Mouse (Mus musculus): Measurements from ENCODE around the gene Rragc. TPM values are rescaled to one million over a fixed set of nuclear protein-coding genes. Genes with fewer than 3 reads are reported as not detected.
A peak's percentile ranks its signal among the peaks of the same experiment; 100 is the strongest.
"Not testable (repeated sequence)": the region's sequence is repeated elsewhere in the genome, so short reads cannot be mapped to it uniquely, and the experiment has no call there.

The Rragc gene
- polyA plus RNA-seq, 1 experiment from 2014 or later = 39.1 TPM

DNA sequence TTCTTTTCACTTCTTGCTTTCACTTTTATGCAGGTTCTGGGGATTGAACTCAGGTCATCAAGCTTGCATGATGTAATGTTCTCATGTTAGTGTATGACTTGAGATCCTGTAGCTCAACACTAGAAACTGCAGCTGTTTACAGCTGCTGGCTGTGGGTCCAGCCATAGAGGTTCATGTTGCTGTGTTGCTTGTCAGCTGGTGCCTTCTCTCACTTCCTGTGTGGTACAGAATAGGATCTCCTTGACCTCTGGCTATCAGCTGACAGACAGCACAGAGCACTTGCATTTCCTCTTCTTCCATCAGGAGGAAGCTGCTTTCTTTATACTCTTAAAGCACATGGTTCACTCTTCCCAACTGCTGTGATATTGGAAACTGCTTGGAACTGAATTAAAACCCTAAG lies 10.7 kb downstream of the Rragc start:
- no peak overlapping the region for H3K27ac ChIP-seq (replicated peaks)
- no peak overlapping the region for H3K4me3 ChIP-seq
- no peaks in the 10 kb centered on the region for H3K4me1 ChIP-seq
- H3K27me3 ChIP-seq (ENCODE audit: low read depth, poor library complexity, severe bottlenecking) = no peaks in the 10 kb centered on the region
- peaks cover 100% of the 10 kb centered on the region for H3K36me3 ChIP-seq
- H3K9me3 ChIP-seq (replicated peaks) = no peaks in the 10 kb centered on the region
- DNase-seq (ENCODE audit: low spot score) = no peak

DNA sequence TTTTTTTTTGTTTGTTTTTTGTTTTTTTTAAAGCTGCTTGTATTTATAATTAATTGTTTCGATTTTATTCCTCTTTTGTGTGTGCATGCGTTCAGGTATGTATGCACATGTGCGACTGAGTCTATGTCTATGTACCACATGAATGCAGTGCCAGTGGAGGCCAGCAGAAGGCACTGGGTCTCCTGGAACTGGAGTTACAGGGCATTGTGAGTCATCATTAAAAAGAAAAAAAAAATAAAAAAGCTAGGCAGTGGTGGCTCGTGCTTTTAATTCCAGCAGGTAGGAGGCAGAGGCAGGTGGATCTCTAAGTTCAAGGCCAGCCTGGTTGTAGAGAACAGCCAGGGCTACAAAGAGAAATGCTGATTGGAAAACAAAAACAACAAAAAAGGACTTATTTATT lies 12.7 kb downstream of the Rragc start:
- Histone ChIP-seq H3K27me3 (ENCODE audit: low read depth, poor library complexity, severe bottlenecking) (no peaks in the 10 kb centered on the region), H3K4me3 (no peak overlapping the region), H3K4me1 (no peaks in the 10 kb centered on the region), H3K36me3 (peaks cover 98% of the 10 kb centered on the region), H3K9me3 (replicated peaks) (no peaks in the 10 kb centered on the region), H3K27ac (replicated peaks) (no peak overlapping the region)
- WGBS = 95% methylated on average over 4 of the region's 4 CpGs
- DNase-seq (ENCODE audit: low spot score) = no peak

DNA sequence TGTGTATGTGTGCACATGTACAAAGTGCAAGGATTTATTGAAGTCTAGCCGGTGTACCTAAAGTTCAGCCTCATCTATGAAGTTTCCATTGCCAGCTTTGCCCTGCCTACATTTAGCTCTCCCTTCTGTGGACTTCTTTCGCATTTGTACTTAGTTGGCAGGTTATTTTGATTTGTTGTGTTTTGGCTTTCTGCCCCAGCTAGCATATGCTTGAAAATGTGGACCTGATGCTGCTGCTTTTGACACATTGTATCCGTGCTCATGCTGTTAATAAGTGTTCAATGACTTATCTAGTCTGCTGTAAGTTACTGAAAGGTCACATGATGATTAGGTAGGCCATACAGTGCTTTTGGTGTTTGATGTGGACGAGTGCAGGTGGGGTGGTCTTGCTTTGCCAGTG lies 17.1 kb downstream of the Rragc start:
- Histone ChIP-seq H3K27ac (replicated peaks) (no peak overlapping the region), H3K27me3 (ENCODE audit: low read depth, poor library complexity, severe bottlenecking) (no peaks in the 10 kb centered on the region), H3K36me3 (peaks cover 78% of the 10 kb centered on the region), H3K4me1 (no peaks in the 10 kb centered on the region), H3K9me3 (replicated peaks) (no peaks in the 10 kb centered on the region), H3K4me3 (no peak overlapping the region)
- no peak for DNase-seq (ENCODE audit: low spot score)
- WGBS = 94% methylated on average over 4 of the region's 4 CpGs

DNA sequence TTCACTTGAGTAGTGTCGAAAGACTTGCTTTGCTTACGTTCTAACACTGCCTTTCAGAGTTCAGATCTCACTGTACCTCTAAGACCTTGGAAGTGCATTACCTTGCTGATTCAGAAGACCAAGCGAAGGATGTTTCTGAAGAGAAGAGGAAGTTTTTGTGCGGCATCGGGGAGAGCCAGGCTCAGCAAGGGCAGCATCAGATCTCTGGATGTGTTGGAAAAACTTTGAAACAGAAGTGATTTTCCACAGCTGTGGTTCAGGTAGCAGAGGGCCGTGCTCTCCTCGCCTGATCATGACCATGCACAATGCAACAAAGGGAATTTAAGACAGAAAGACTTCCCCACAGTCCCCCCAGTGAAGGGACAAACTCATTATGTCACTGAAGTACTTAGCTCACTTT lies 18.8 kb downstream of the Rragc start:
- H3K36me3 ChIP-seq = peaks cover 61% of the 10 kb centered on the region
- no peaks in the 10 kb centered on the region for H3K4me1 ChIP-seq
- H3K9me3 ChIP-seq (replicated peaks) = no peaks in the 10 kb centered on the region
- H3K27me3 ChIP-seq (ENCODE audit: low read depth, poor library complexity, severe bottlenecking) = no peaks in the 10 kb centered on the region
- H3K27ac ChIP-seq (replicated peaks) = no peak overlapping the region
- 92% methylated on average over 7 of the region's 7 CpGs for WGBS
- no peak overlapping the region for H3K4me3 ChIP-seq
- DNase-seq (ENCODE audit: low spot score) = no peak

DNA sequence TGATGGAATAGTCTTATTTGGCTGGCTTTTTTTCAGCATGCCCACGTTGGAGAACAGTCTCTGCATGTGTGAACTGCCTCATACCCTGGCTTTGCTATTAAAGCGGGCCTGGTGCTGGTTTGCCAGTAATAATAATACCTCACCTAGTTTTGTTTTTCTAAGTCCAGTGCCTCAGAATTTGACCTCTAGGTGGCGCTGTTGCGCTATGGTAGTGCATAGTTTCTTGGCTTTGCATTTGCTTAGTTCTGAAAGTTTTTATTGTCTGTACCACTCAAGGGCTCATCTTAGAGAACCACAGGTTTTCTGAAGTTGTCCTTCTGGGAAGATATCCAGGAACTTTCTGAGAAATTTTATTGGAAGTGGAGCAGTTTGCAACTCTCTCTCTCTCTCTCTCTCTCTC lies 22.6 kb downstream of the Rragc start:
- Histone ChIP-seq H3K4me1 (no peaks in the 10 kb centered on the region), H3K4me3 (no peak overlapping the region), H3K27ac (replicated peaks) (no peak overlapping the region), H3K27me3 (ENCODE audit: low read depth, poor library complexity, severe bottlenecking) (no peaks in the 10 kb centered on the region), H3K9me3 (replicated peaks) (no peaks in the 10 kb centered on the region), H3K36me3 (peaks cover 25% of the 10 kb centered on the region)
- DNase-seq (ENCODE audit: low spot score) = peak; percentile 79
- WGBS = 11% methylated on average over 4 of the region's 4 CpGs

DNA sequence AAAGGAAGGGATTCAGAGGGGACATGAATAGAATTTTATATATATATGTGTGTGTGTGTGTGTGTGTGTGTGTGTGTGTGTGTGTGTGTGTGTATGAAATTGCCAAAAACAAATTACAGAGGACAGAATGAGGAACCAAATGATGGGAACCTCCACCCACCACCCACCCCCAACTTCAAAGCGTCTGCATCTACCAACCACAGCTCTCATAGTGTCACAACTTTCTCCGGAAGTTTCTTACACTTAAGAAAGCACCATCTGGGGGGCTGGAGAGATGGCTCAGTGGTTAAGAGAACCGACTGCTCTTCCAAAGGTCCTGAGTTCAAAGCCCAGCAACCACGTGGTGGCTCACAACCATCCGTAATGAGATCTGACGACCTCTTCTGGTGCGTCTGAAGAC lies 23.6 kb downstream of the Rragc start:
- not testable (repeated sequence) for H3K27ac ChIP-seq (replicated peaks); H3K4me3 ChIP-seq; H3K9me3 ChIP-seq (replicated peaks); DNase-seq (ENCODE audit: low spot score); H3K27me3 ChIP-seq (ENCODE audit: low read depth, poor library complexity, severe bottlenecking); H3K4me1 ChIP-seq
- H3K36me3 ChIP-seq = peaks cover 15% of the 10 kb centered on the region
- WGBS = 84% methylated on average over 7 of the region's 7 CpGs

DNA sequence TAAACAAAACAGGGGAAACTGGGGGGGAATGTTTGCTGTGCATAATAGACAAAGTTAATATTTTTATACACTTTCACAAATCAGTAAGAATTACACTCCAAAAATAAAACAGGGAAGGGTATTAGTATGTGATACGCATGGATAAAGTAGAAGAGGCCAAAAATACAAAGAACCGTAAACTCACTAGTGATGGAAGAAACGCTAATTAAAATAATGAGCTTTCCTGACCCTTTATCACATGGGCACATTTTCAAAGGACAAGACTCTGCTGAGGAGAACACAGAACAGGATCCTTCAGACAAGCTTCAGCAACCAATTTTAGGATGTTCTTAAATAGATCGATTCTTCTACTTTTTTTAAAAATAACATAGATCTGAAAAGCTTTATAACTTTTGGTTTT lies 29.5 kb downstream of the Rragc start:
- peaks cover 3% of the 10 kb centered on the region for H3K27me3 ChIP-seq (ENCODE audit: low read depth, poor library complexity, severe bottlenecking)
- DNase-seq (ENCODE audit: low spot score) = no peak
- H3K36me3 ChIP-seq = no peaks in the 10 kb centered on the region
- WGBS = 91% methylated on average over 4 of the region's 4 CpGs
- H3K4me3 ChIP-seq = no peak overlapping the region
- no peaks in the 10 kb centered on the region for H3K4me1 ChIP-seq
- H3K9me3 ChIP-seq (replicated peaks) = no peaks in the 10 kb centered on the region
- H3K27ac ChIP-seq (replicated peaks) = no peak overlapping the region

DNA sequence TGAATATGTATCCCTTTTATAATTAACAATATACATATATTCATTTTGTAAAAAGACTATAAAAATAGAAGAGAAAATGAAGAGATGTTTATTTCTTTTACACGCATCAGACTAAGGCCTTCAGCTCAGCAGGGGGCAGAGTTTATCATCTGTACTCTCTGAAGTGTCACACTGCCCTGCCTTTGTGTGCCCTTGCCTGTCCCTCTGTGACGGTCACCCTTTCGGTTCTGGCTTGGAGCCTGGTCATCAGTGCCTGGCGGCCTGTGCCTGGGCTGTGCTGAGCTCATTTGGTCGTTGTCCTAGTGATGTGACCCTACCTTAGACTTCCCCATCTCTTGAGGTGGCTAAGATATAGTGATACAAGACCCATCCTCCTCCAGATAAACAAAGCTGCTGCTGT lies 29.9 kb downstream of the Rragc start:
- WGBS = 68% methylated on average over 5 of the region's 5 CpGs
- H3K4me1 ChIP-seq = 0 out of 2 replicates have a peak, but pooled peaks cover 3% of the 10 kb centered on the region

DNA sequence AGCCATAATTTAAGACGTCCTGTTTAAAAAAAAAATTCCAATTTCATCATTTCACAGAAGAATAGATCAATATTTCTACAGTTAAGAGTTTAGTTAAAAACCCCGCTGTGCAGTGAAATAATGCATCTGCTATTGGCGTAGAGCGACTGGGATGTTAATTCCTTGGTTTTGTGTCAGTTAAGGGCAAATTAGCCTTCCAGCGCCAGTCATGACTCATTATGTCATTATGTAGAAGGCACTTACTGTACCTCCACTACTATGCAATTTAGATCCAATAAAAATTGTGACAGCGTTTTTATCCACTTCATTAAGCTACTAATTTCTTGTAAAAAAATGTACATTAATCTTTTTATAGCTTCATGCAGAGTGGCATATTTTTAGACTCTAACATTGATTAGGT lies 31.7 kb downstream of the Rragc start:
- peaks cover 3% of the 10 kb centered on the region for H3K27me3 ChIP-seq (ENCODE audit: low read depth, poor library complexity, severe bottlenecking)
- H3K4me1 ChIP-seq = 0 out of 2 replicates have a peak, but pooled peaks cover 8% of the 10 kb centered on the region
- DNase-seq (ENCODE audit: low spot score) = no peak
- H3K4me3 ChIP-seq = no peak overlapping the region
- WGBS = 93% methylated on average over 6 of the region's 6 CpGs
- no peaks in the 10 kb centered on the region for H3K36me3 ChIP-seq
- H3K9me3 ChIP-seq (replicated peaks) = no peaks in the 10 kb centered on the region
- no peak overlapping the region for H3K27ac ChIP-seq (replicated peaks)

More for the DNA sequence above, 29.9 kb downstream of the Rragc start:
- peaks cover 3% of the 10 kb centered on the region for H3K27me3 ChIP-seq (ENCODE audit: low read depth, poor library complexity, severe bottlenecking)
- no peaks in the 10 kb centered on the region for H3K9me3 ChIP-seq (replicated peaks)
- no peak overlapping the region for H3K4me3 ChIP-seq
- H3K36me3 ChIP-seq = no peaks in the 10 kb centered on the region
- no peak for DNase-seq (ENCODE audit: low spot score)
- H3K27ac ChIP-seq (replicated peaks) = no peak overlapping the region

DNA sequence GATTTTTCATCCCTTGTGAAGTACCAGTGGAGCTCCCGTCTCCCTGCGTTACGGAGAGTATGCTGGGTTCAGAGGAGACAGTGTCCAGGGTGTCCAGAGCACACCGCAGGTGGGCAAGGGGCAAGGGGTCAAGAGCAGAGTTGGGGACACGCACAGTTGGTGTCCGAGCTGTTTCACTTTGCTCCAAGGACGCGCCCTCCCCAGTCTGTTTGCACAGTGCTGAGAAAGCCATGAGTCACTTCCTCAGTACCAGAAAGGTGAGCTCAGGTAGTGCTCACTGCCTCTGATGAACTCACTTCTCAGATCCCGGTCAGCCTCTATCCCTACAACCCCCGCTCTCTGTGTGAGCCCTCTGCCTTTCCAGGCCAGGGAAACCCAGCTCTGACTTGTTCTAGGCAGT lies 32.4 kb downstream of the Rragc start:
- 78% methylated on average over 10 of the region's 10 CpGs for WGBS
- Histone ChIP-seq H3K27ac (replicated peaks) (no peak overlapping the region), H3K27me3 (ENCODE audit: low read depth, poor library complexity, severe bottlenecking) (peaks cover 5% of the 10 kb centered on the region), H3K4me1 (0 out of 2 replicates have a peak, but pooled peaks cover 8% of the 10 kb centered on the region), H3K4me3 (no peak overlapping the region), H3K9me3 (replicated peaks) (no peaks in the 10 kb centered on the region), H3K36me3 (no peaks in the 10 kb centered on the region)
- DNase-seq (ENCODE audit: low spot score) = no peak

DNA sequence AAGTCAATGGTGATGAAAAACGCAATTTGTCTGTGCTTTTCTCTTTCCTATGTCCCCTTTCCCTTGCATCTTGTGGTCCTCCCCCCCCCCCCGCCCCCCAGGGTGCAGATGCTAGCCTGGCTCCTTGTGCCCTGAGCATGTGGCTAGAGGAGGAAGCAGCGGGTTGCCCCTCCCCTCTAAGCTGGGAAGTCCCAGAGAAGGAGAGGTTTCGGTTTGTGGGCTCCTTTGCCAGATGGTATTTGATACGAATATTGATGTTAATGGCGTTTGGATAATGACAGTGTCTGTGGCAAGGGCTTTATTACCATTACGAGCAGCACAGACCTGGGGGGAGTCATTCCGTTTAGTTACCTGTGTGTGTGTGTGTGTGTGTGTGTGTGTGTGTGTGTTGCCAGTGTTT lies 34.8 kb downstream of the Rragc start:
- DNase-seq (ENCODE audit: low spot score) = no peak
- peaks cover 15% of the 10 kb centered on the region for H3K4me1 ChIP-seq
- H3K9me3 ChIP-seq (replicated peaks) = no peaks in the 10 kb centered on the region
- 62% methylated on average over 7 of the region's 8 CpGs for WGBS
- no peak overlapping the region for H3K27ac ChIP-seq (replicated peaks)
- H3K36me3 ChIP-seq = no peaks in the 10 kb centered on the region
- H3K27me3 ChIP-seq (ENCODE audit: low read depth, poor library complexity, severe bottlenecking) = peaks cover 23% of the 10 kb centered on the region
- no peak overlapping the region for H3K4me3 ChIP-seq

DNA sequence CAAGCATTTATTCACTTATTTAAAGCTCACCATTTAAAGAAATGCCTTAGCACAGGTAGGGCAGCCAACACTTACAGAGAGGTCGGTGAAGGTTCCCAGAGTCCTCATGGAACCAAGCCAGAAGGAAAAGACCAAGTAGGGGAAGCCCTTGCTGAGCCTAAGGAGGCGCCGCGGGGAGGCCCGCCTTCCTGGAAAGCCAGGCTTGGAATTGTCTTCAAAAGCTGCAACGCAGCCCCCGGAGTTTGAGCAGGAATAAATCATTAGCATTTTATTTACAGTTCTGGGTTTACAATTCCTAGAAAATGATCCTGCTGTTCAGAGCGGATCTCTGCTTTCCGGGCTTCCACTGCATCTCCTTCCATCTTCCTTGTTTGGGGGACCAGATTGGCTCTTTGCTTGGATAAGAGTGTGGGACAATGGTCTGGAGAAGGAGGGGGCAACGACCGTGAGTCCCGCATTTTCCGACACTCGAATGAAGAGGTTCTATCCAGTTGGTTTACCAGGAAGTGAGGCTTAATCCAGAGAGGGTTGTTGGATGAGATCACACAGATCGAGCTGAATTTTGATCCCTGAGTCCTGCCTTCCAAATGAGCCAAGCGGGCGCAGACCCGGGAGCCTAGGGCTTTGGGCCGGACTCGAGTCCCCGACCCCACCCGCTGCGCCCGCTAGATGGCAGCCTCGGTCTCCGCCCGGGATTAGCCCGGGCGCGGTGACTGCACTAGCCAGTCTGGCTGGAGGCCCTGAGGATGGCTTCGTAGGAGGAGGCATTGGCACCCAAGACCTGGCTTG lies 39.7 kb downstream of the Rragc start:
- 8% methylated on average over 31 of the region's 31 CpGs for WGBS
- H3K9me3 ChIP-seq (replicated peaks) = no peaks in the 10 kb centered on the region
- peaks cover 23% of the 10 kb centered on the region for H3K4me1 ChIP-seq
- H3K4me3 ChIP-seq = peak overlapping the region; percentile 43
- peak; percentile 90 for DNase-seq (ENCODE audit: low spot score)
- H3K36me3 ChIP-seq = no peaks in the 10 kb centered on the region
- H3K27ac ChIP-seq (replicated peaks) = peak overlapping the region; percentile 19
- H3K27me3 ChIP-seq (ENCODE audit: low read depth, poor library complexity, severe bottlenecking) = peaks cover 42% of the 10 kb centered on the region

DNA sequence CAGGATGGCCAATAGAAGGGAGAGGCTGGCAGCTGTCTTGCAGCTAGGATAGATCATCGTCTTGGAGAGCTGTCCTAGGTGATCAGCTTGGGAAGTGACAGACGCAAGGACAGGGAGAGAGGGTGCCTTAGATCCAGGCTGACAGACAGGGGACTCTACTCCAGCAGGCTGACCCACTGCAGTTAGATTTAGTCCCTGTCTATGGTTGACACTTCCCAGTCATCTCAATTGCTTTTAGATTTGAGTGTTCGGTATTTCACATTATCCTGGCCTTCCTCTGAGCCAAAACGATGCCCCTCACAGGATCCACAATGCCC lies 40.2 kb downstream of the Rragc start:
- DNase-seq (ENCODE audit: low spot score) = no peak
- Histone ChIP-seq H3K36me3 (no peaks in the 10 kb centered on the region), H3K27ac (replicated peaks) (peak overlapping the region; percentile 19; the same call in 1 of the 2 replicates), H3K4me1 (peaks cover 19% of the 10 kb centered on the region), H3K27me3 (ENCODE audit: low read depth, poor library complexity, severe bottlenecking) (peaks cover 42% of the 10 kb centered on the region), H3K9me3 (replicated peaks) (no peaks in the 10 kb centered on the region), H3K4me3 (peak overlapping the region; percentile 43)
- 52% methylated on average over 4 of the region's 4 CpGs for WGBS

DNA sequence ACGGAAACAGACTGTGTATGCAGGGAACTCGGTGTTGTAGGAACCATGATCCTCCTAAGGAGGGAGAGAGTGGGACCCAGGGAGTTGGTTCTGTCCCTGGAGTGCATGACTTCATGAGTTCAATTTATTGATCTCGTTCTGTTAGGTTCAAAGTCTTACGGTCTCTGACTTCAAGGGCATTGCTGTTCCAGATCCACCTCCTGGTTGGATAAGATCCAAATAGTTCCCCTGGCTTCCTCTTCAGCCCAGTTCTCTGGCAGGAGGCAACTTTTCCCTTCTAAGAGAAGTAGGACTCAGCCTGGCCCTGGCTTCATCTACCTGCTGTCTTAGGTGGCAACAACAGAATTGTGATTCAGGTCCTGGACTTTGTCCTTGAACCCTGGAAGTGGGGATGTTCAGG lies 40.6 kb downstream of the Rragc start:
- H3K27ac ChIP-seq (replicated peaks) = no peak overlapping the region
- WGBS = 65% methylated on average over 4 of the region's 4 CpGs
- H3K36me3 ChIP-seq = no peaks in the 10 kb centered on the region
- H3K9me3 ChIP-seq (replicated peaks) = no peaks in the 10 kb centered on the region
- H3K4me3 ChIP-seq = no peak overlapping the region
- H3K4me1 ChIP-seq = peaks cover 19% of the 10 kb centered on the region
- DNase-seq (ENCODE audit: low spot score) = no peak
- peaks cover 42% of the 10 kb centered on the region for H3K27me3 ChIP-seq (ENCODE audit: low read depth, poor library complexity, severe bottlenecking)
